Mouse (Mus musculus): Measurements from ENCODE around the gene Rtl5.

DNA sequence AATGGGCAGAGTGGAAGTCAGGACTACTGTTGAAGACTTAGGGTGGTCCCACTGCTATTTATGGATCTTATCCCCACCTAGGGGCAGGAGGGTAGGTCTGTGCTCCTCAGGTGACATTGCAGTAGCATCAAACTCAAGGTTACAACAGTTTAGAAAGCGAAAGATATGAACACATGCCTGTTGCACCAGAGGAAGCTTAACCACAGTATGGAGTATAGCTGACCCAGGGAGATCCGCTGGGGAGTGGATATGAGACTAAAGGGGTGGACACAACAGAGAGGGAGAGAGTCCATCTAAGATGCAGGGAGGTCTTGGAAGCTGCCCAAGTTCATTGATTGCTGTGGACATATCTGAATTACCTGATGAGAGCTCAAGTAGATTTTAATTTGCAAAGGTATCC lies 17.7 kb downstream of the Rtl5 start:
- TF ChIP-seq GATA1 (IDR thresholded peaks at IDR 0.05; ENCODE audit: low read length) (no peak), TAL1 (IDR thresholded peaks at IDR 0.05; ENCODE audit: low read length) (no peak)

All from erythroblast, embryonic 14.5 days (primary cell).